Mouse (Mus musculus) testis, adult 2 months (tissue): ENCODE measurements around the gene Lrrc36. TPM values are rescaled to one million over a fixed set of nuclear protein-coding genes. Genes with fewer than 3 reads are reported as not detected.

Experiments used
- H3K27ac ChIP-seq: fragments of 200-500 bp; 2 replicates; pipeline ENCODE4 v1.5.1; 2012; ENCODE audit warnings: low read depth, low read length; ENCODE audit not compliant: control insufficient read depth, insufficient read depth
- H3K27me3 ChIP-seq: fragments of 200-500 bp; 2 replicates; pipeline ENCODE4 v1.6.1; 2012; ENCODE audit warnings: mild to moderate bottlenecking, low read length, moderate library complexity; ENCODE audit not compliant: control insufficient read depth, insufficient read depth
- H3K36me3 ChIP-seq: fragments of 200-500 bp; 2 replicates; pipeline ENCODE4 v1.6.1; 2012; ENCODE audit warnings: mild to moderate bottlenecking, low read length; ENCODE audit not compliant: control insufficient read depth, insufficient read depth
- H3K4me1 ChIP-seq: fragments of 200-500 bp; 2 replicates; pipeline ENCODE4 v1.6.1; 2012; ENCODE audit warnings: low read length; ENCODE audit not compliant: control insufficient read depth, insufficient read depth
- H3K4me3 ChIP-seq: fragments of 200-500 bp; 2 replicates; pipeline ENCODE4 v1.5.1; 2012; ENCODE audit warnings: low read depth, mild to moderate bottlenecking, low read length, moderate library complexity, mixed read lengths; ENCODE audit not compliant: control insufficient read depth
- CTCF ChIP-seq: fragments of 200-500 bp; IDR thresholded peaks from 2 replicates; pipeline ENCODE4 v1.5.1; 2012; ENCODE audit warnings: low read depth, mild to moderate bottlenecking, inconsistent platforms, low read length, moderate library complexity; ENCODE audit not compliant: control insufficient read depth, insufficient read depth, insufficient replicate concordance
- POLR2A ChIP-seq: fragments of 200-500 bp; IDR thresholded peaks from 2 replicates; pipeline ENCODE4 v1.6.1; 2012; ENCODE audit warnings: low read depth, mild to moderate bottlenecking, inconsistent platforms, low read length, moderate library complexity; ENCODE audit not compliant: control insufficient read depth
- polyA plus RNA-seq: library from polyadenylated mRNA; depleted of rRNA; stranded (reverse); fragments of >200 nt; gene quantifications from 2 replicates; pipeline ENCODE4 v1.2.3, GENCODE M21; 2012; rRNA removed

The Lrrc36 gene
- 75.6 and 79.0 TPM in 2 replicates for polyA plus RNA-seq

GRCm38 (mm10) chr8:105413391-105413790 is at the start of gene Lrrc36, which contains the start of gene Kctd19:
TSS of gene Lrrc36 (plus strand) at chr8:105413571.
TSS of gene Kctd19 (minus strand) at chr8:105413502.
- TF ChIP-seq POLR2A (peak; percentile 92), CTCF (peak; percentile 48)
- Histone ChIP-seq H3K4me1 (no peaks in the 10 kb centered on the region), H3K27ac (peak within 1 kb of the TSS; percentile 94), H3K36me3 (no peaks in the 10 kb centered on the region), H3K4me3 (peak within 1 kb of the TSS; percentile 93), H3K27me3 (no peaks in the 10 kb centered on the region)

GRCm38 (mm10) chr8:105367107-105367506 is 46.3 kb upstream of the Lrrc36 start:
- no peak for TF ChIP-seq CTCF
- TF ChIP-seq POLR2A = no peak
- H3K36me3 ChIP-seq = no peaks in the 10 kb centered on the region
- no peak overlapping the region for H3K27ac ChIP-seq

GRCm38 (mm10) chr8:105372473-105372872 is 40.9 kb upstream of the Lrrc36 start:
- Histone ChIP-seq H3K27ac (no peak overlapping the region), H3K4me3 (no peak overlapping the region), H3K27me3 (no peaks in the 10 kb centered on the region), H3K4me1 (peaks cover 9% of the 10 kb centered on the region), H3K36me3 (no peaks in the 10 kb centered on the region)
- TF ChIP-seq POLR2A (no peak), CTCF (no peak)

More at GRCm38 (mm10) chr8:105367107-105367506, 46.3 kb upstream of the Lrrc36 start:
- Histone ChIP-seq H3K4me3 (no peak overlapping the region), H3K27me3 (no peaks in the 10 kb centered on the region), H3K4me1 (no peaks in the 10 kb centered on the region)

GRCm38 (mm10) chr8:105373032-105373431 is 40.3 kb upstream of the Lrrc36 start, which contains the start of gene Plekhg4:
TSS of gene Plekhg4 (plus strand) at chr8:105373274.
- H3K27ac ChIP-seq = no peak within 1 kb of the TSS
- peak within 1 kb of the TSS; percentile 83 for H3K4me3 ChIP-seq
- no peaks in the 10 kb centered on the region for H3K36me3 ChIP-seq
- peaks cover 9% of the 10 kb centered on the region for H3K4me1 ChIP-seq
- TF ChIP-seq POLR2A (no peak), CTCF (no peak)
- no peaks in the 10 kb centered on the region for H3K27me3 ChIP-seq

GRCm38 (mm10) chr8:105374513-105374966 is 38.8 kb upstream of the Lrrc36 start:
- Histone ChIP-seq H3K27me3 (no peaks in the 10 kb centered on the region), H3K36me3 (no peaks in the 10 kb centered on the region), H3K4me1 (peaks cover 9% of the 10 kb centered on the region), H3K4me3 (peak overlapping the region; percentile 83), H3K27ac (peak overlapping the region; percentile 81)
- TF ChIP-seq POLR2A = peak; percentile 64
- peak; percentile 95 for TF ChIP-seq CTCF

- TF ChIP-seq CTCF (0 out of 2 replicates have a peak, but pooled peaks have one; percentile 3), POLR2A (no peak)
- Histone ChIP-seq H3K27ac (no peak overlapping the region), H3K27me3 (no peaks in the 10 kb centered on the region), H3K36me3 (no peaks in the 10 kb centered on the region), H3K4me3 (no peak overlapping the region), H3K4me1 (peaks cover 9% of the 10 kb centered on the region)
Observed at GRCm38 (mm10) chr8:105378673-105379072, 34.7 kb upstream of the Lrrc36 start.

- Histone ChIP-seq H3K27ac (no peak overlapping the region), H3K27me3 (no peaks in the 10 kb centered on the region), H3K4me1 (peaks cover 3% of the 10 kb centered on the region; the same call in 1 of the 2 replicates), H3K4me3 (no peak overlapping the region), H3K36me3 (no peaks in the 10 kb centered on the region)
- TF ChIP-seq CTCF (no peak), POLR2A (no peak)
Observed at GRCm38 (mm10) chr8:105380308-105380707, 33.1 kb upstream of the Lrrc36 start.

- no peaks in the 10 kb centered on the region for H3K27me3 ChIP-seq
- no peak overlapping the region for H3K4me3 ChIP-seq
- H3K4me1 ChIP-seq = no peaks in the 10 kb centered on the region
- H3K36me3 ChIP-seq = no peaks in the 10 kb centered on the region
- TF ChIP-seq POLR2A (no peak), CTCF (no peak)
- no peak overlapping the region for H3K27ac ChIP-seq
Observed at GRCm38 (mm10) chr8:105384070-105384469, 29.3 kb upstream of the Lrrc36 start.

GRCm38 (mm10) chr8:105387151-105387550 is 26.2 kb upstream of the Lrrc36 start:
- Histone ChIP-seq H3K4me1 (no peaks in the 10 kb centered on the region), H3K27ac (no peak overlapping the region), H3K4me3 (no peak overlapping the region), H3K27me3 (no peaks in the 10 kb centered on the region), H3K36me3 (no peaks in the 10 kb centered on the region; the same call in 1 of the 2 replicates)
- TF ChIP-seq CTCF = no peak
- no peak for TF ChIP-seq POLR2A
